Mouse (Mus musculus) MEL (cell line): ENCODE measurements at regions not wholly inside any gene's neighbourhood (a gene's known extent, or its start where the extent isn't known, plus 50 kb on each side); places are given as distances from the start of the nearest gene placed in this dataset.
A peak's percentile ranks its signal among the peaks of the same experiment; 100 is the strongest.

Experiments used
- DNase-seq: peaks from one replicate; pipeline ENCODE4 v3.0.0; 2011; ENCODE audit warnings: low read depth, low spot score
- H3K27ac ChIP-seq: 2 replicates; pipeline ENCODE4 v1.5.1; 2012; ENCODE audit warnings: low read depth, mild to moderate bottlenecking, control low read depth, low read length, moderate library complexity; ENCODE audit not compliant: control insufficient read depth
- H3K27me3 ChIP-seq, 2 experiments: fragments of 150-350 bp in 1 of 2; sonication (generic) in 1 of 2; 2 replicates each; pipeline ENCODE4 v1.6.1; 2012; ENCODE audit warnings: low read length in 2 of 2, mild to moderate bottlenecking in 2 of 2, improper control_type of control experiment in 1 of 2, moderate library complexity in 1 of 2; ENCODE audit not compliant: insufficient read depth in 2 of 2, control insufficient read depth in 1 of 2
- H3K36me3 ChIP-seq, 2 experiments: 2 replicates each; pipeline ENCODE4 v1.6.1; 2012 to 2014; ENCODE audit warnings: low read length in 2 of 2, improper control_type of control experiment in 1 of 2, inconsistent platforms in 1 of 2, mild to moderate bottlenecking in 1 of 2; ENCODE audit not compliant: insufficient read depth in 2 of 2, control insufficient read depth in 1 of 2
- H3K4me1 ChIP-seq, 2 experiments: fragments of 150-350 bp in 1 of 2; sonication (generic) in 1 of 2; 2 replicates each; pipeline ENCODE4 v1.6.1; 2012; ENCODE audit warnings: low read length in 2 of 2, improper control_type of control experiment in 1 of 2, mild to moderate bottlenecking in 1 of 2; ENCODE audit not compliant: insufficient read depth in 2 of 2, control insufficient read depth in 1 of 2
- H3K4me3 ChIP-seq, 2 experiments: fragments of 150-350 bp in 1 of 2; sonication (generic) in 1 of 2; 2 replicates each; pipeline ENCODE4 v1.5.1; 2012; ENCODE audit warnings: low read depth in 2 of 2, low read length in 2 of 2, mild to moderate bottlenecking in 2 of 2, moderate library complexity in 2 of 2, control low read depth in 1 of 2, improper control_type of control experiment in 1 of 2; ENCODE audit not compliant: control insufficient read depth in 1 of 2, insufficient read depth in 1 of 2
- H3K79me2 ChIP-seq: 2 replicates; pipeline ENCODE4 v1.6.1; 2012; ENCODE audit warnings: mild to moderate bottlenecking, low read length, moderate library complexity; ENCODE audit not compliant: control insufficient read depth, poor library complexity, insufficient read depth
- H3K9ac ChIP-seq: 2 replicates; pipeline ENCODE4 v1.6.1; 2012; ENCODE audit warnings: low read depth, mild to moderate bottlenecking, control low read depth, low read length, moderate library complexity; ENCODE audit not compliant: control insufficient read depth, poor library complexity, severe bottlenecking
- H3K9me3 ChIP-seq: fragments of 150-350 bp; sonication (generic); replicated peaks from 2 replicates; pipeline ENCODE4 v1.6.1; 2012; ENCODE audit warnings: mild to moderate bottlenecking, low read length, improper control_type of control experiment, moderate library complexity; ENCODE audit not compliant: insufficient read depth
- BHLHE40 ChIP-seq: IDR thresholded peaks from 2 replicates; pipeline ENCODE4 v1.6.1; 2012; ENCODE audit warnings: low read depth, mild to moderate bottlenecking, inconsistent platforms, low read length, improper control_type of control experiment, borderline replicate concordance
- EP300 ChIP-seq, 2 experiments: IDR thresholded peaks; 2 replicates each; pipeline ENCODE4 v1.6.1; 2011; ENCODE audit warnings: improper control_type of control experiment in 2 of 2, low read length in 2 of 2, low read depth in 1 of 2, mild to moderate bottlenecking in 1 of 2
- GATA1 ChIP-seq: IDR thresholded peaks from 2 replicates; pipeline ENCODE4 v1.6.1; 2011; ENCODE audit warnings: low read depth, low read length, improper control_type of control experiment
- JUND ChIP-seq: IDR thresholded peaks from 2 replicates; pipeline ENCODE4 v1.6.1; 2011; ENCODE audit warnings: low read depth, mild to moderate bottlenecking, improper control_type of control experiment, low read length
- MAFK ChIP-seq: IDR thresholded peaks from 2 replicates; pipeline ENCODE4 v1.6.1; 2011; ENCODE audit warnings: low read depth, mild to moderate bottlenecking, low read length, improper control_type of control experiment, borderline replicate concordance
- MAX ChIP-seq: IDR thresholded peaks from 2 replicates; pipeline ENCODE4 v1.6.1; 2011; ENCODE audit warnings: low read length, improper control_type of control experiment
- MYB ChIP-seq: IDR thresholded peaks from 2 replicates; pipeline ENCODE4 v1.6.1; 2011; ENCODE audit warnings: mild to moderate bottlenecking, low read depth, low read length, improper control_type of control experiment
- POLR2AphosphoS2 ChIP-seq: IDR thresholded peaks from 2 replicates; pipeline ENCODE4 v1.6.1; 2011; ENCODE audit warnings: low read length, improper control_type of control experiment
- RCOR1 ChIP-seq: IDR thresholded peaks from 2 replicates; pipeline ENCODE4 v1.6.1; 2012; ENCODE audit warnings: low read depth, mild to moderate bottlenecking, inconsistent platforms, low read length, improper control_type of control experiment
- TAL1 ChIP-seq: IDR thresholded peaks from 2 replicates; pipeline ENCODE4 v1.6.1; 2012; ENCODE audit warnings: mild to moderate bottlenecking, inconsistent platforms, low read length, moderate library complexity, mixed read lengths
- TCF12 ChIP-seq: IDR thresholded peaks from 2 replicates; pipeline ENCODE4 v1.6.1; 2014; ENCODE audit warnings: low read depth, mild to moderate bottlenecking, inconsistent platforms, low read length, improper control_type of control experiment, moderate library complexity
- USF1 ChIP-seq: IDR thresholded peaks from 2 replicates; pipeline ENCODE4 v1.6.1; 2014; ENCODE audit warnings: low read depth, mild to moderate bottlenecking, inconsistent platforms, low read length, improper control_type of control experiment, moderate library complexity

GRCm38 (mm10) chrX:142577449-142578081 is 103.6 kb upstream of the Tmem164 start (continued):
- TF ChIP-seq EP300 (IDR thresholded peaks at IDR 0.05; ENCODE audit: low read depth in 1 of 2, low read length in 2 of 2) (peak; percentile 98 to 99), POLR2AphosphoS2 (0 out of 2 replicates have a peak, but pooled peaks have one; percentile 28), MAX (peak; percentile 62), USF1 (0 out of 2 replicates have a peak, but pooled peaks have one; percentile 8), MYB (peak; percentile 58), MAFK (peak; percentile 44; the same call in 1 of the 2 replicates), BHLHE40 (peak; percentile 78)

DNA sequence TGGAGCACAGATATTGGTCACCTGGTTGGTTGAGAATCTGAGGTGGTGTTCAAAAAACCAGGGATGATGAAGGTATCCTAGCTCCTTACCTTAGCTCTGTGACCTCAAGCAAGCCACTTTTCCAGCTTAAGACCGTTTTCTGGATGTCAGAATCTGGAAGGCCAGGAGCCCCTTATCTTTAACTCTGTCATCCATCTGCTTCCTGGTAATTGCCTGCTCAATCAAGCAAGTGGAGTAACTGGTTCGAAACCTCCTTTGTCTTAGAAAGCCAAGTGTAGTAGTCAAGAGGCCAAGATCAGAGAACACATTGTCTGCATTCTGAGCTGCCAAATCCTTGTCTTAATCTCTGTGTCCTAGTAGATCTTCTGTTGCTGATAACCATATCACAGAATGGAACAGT is 95.9 kb upstream of the Tmem164 start:
- DNase-seq, result peak; percentile 36
- Histone ChIP-seq H3K27ac (no peak overlapping the region), H3K9ac (no peak overlapping the region), H3K4me1 (peaks cover 3 to 10% of the 10 kb centered on the region in 2 experiments; a peak in 2 of 4 replicates), H3K27me3 (no peaks in the 10 kb centered on the region), H3K9me3 (no peaks in the 10 kb centered on the region), H3K36me3 (peaks cover 0 to 12% of the 10 kb centered on the region in 2 experiments; a peak in 2 of 4 replicates), H3K4me3 (no peak overlapping the region), H3K79me2 (no peaks in the 10 kb centered on the region)
- TF ChIP-seq EP300 (IDR thresholded peaks at IDR 0.05; ENCODE audit: low read depth in 1 of 2, low read length in 2 of 2), result peak; percentile 38 to 75; a peak in 3 of 4 replicates
- TF ChIP-seq RCOR1, result 0 out of 2 replicates have a peak, but pooled peaks have one; percentile 45
- no peak for TF ChIP-seq MYB
- peak; percentile 55 for TF ChIP-seq TAL1
- peak; percentile 53; the same call in 1 of the 2 replicates for TF ChIP-seq TCF12
- TF ChIP-seq POLR2AphosphoS2, result no peak
- peak; percentile 51 for TF ChIP-seq GATA1

DNA sequence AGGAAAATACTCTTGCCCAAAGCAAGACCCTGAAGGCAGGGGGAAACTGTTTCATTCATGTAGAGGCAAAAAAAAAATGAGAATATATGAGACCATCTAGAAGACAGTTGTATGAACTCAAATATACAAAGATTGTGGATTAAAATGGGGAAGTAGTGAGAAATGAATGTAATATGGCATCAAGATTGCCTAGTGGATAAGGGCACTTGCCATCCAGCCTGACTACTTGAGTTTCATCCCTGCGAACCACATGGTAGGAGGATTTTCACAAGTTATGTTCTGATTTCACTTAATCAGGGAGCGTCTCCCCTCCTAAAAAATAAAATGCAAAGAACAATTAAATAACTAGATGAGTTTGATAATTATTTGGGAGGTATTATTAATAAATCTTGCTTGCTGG is 81.8 kb upstream of the Tmem164 start:
- TF ChIP-seq EP300 (IDR thresholded peaks at IDR 0.05; ENCODE audit: low read depth in 1 of 2, low read length in 2 of 2) (peak in 1 of 2 experiments; percentile 52; a peak in 1 of 4 replicates), JUND (no peak), GATA1 (peak; percentile 83)
- H3K27ac ChIP-seq, result no peak overlapping the region

More for the DNA sequence above, 81.8 kb upstream of the Tmem164 start:
- DNase-seq, result peak; percentile 31
- no peaks in the 10 kb centered on the region for H3K79me2 ChIP-seq
- no peaks in the 10 kb centered on the region for H3K9me3 ChIP-seq
- peaks cover 2 to 9% of the 10 kb centered on the region in 2 experiments for H3K4me1 ChIP-seq
- no peak overlapping the region for H3K9ac ChIP-seq
- H3K36me3 ChIP-seq, result peaks cover 0 to 11% of the 10 kb centered on the region in 2 experiments; a peak in 2 of 4 replicates
- H3K27me3 ChIP-seq, result no peaks in the 10 kb centered on the region
- no peak overlapping the region for H3K4me3 ChIP-seq
